ENCODE assay signal across 16 mouse cellular contexts in genomic region chr9:44518068-44518467, GRCm38 (mm10). TPM values are rescaled to one million over a fixed set of nuclear protein-coding genes. Genes with fewer than 3 reads are reported as not detected.
DNase-seq lines count a peak whose midpoint lies in the region; ATAC-seq lines count a peak whose summit lies in the region.
"Had no signal": no experiment of that assay in that cellular context is flagged by ENCODE, and none has a peak within 500 bp of the region (broad histone marks: within the 10 kb centered on the region; RNA-seq: fewer than 3 reads in every experiment).

No protein-coding gene starts in this region.

- H3K27me3 ChIP-seq in kidney, embryonic 15.5 days = no peaks in the 10 kb centered on the region
- H3K27me3 ChIP-seq: Patski had no signal

- H3K4me3 ChIP-seq in kidney, embryonic 15.5 days (replicated peaks) = no peak overlapping the region
- H3K4me3 ChIP-seq: erythroblast, embryonic 14.5 days; limb, embryonic 10.5 days had no signal

- ATAC-seq in frontal cortex, adult (ENCODE audit: low TSS enrichment) = peak; percentile 74
- no peak for ATAC-seq in kidney, embryonic 15.5 days (replicated peaks; ENCODE audit: low FRiP score)

- H3K4me2 ChIP-seq in kidney, embryonic 15.5 days = no peak overlapping the region

- H3K27ac ChIP-seq in kidney, embryonic 15.5 days = no peak overlapping the region
- H3K27ac ChIP-seq: limb, embryonic 10.5 days; liver, embryonic 14.5 days had no signal

- DNase-seq in frontal cortex, postnatal 25 days (ENCODE audit: low spot score in 2 of 2) = no peak
- peak; percentile 51 to 54 for DNase-seq in kidney, postnatal 25 days
- peak; percentile 61 for DNase-seq in right cerebral cortex, adult 18-20 months
- DNase-seq in right cerebral cortex, postnatal 25 days = no peak
- DNase-seq in right cerebral cortex, postnatal 14 days = peak; percentile 74
- no peak for DNase-seq in adrenal gland, postnatal 25 days
- DNase-seq: gastrocnemius, postnatal 36 days had no signal

- no peaks in the 10 kb centered on the region for H3K36me3 ChIP-seq in kidney, embryonic 15.5 days
- H3K36me3 ChIP-seq: limb, embryonic 10.5 days had no signal

- H3K9me3 ChIP-seq in kidney, embryonic 15.5 days (replicated peaks) = no peaks in the 10 kb centered on the region
- H3K9me3 ChIP-seq: limb, embryonic 10.5 days had no signal

- no peak overlapping the region for H3K9ac ChIP-seq in kidney, embryonic 15.5 days
- H3K9ac ChIP-seq: liver, embryonic 14.5 days had no signal

- H3K4me1 ChIP-seq in kidney, embryonic 15.5 days = 0 out of 2 replicates have a peak, but pooled peaks cover 9% of the 10 kb centered on the region

- 74% methylated on average over 7 of the region's 7 CpGs for WGBS in kidney, embryonic 15.5 days

RNA-seq across cellular contexts. Expression of gene Bcl9l, which starts 35.4 kb away (rescaled TPM):
- 11.3 and 11.7 TPM in 2 replicates for polyA plus RNA-seq in kidney, embryonic 15.5 days (2015; fragmentation: Nextera tagmentation; extraction: Ambion mirVana)
- 56.0 and 82.0 TPM in 2 replicates for total RNA-seq in adrenal gland, postnatal 25 days (2021)

RNA-seq across cellular contexts. Expression of gene Cxcr5, which starts 43.6 kb away (rescaled TPM):
- not detected in 2 replicates for polyA plus RNA-seq in kidney, embryonic 15.5 days (2015; fragmentation: Nextera tagmentation; extraction: Ambion mirVana)
- 0.18 TPM in 1 of 2 replicates, not detected in the other for total RNA-seq in adrenal gland, postnatal 25 days (2021)
- total RNA-seq: common myeloid progenitor, adult 5-6 weeks; gastrocnemius, postnatal 36 days; layer of hippocampus, adult 18-20 months had no signal
- polyA plus RNA-seq: erythroblast, embryonic 14.5 days; heart, postnatal 0 days; limb, embryonic 10.5 days; Patski had no signal

Comparison
In these comparisons a context has a peak if more than half of its experiments do, and no peak if none do; other contexts are left out.
1. DNase-seq: peak in kidney, postnatal 25 days (2 of 2), right cerebral cortex, adult 18-20 months (single experiment) and right cerebral cortex, postnatal 14 days (single experiment); none in frontal cortex, postnatal 25 days (0 of 2), right cerebral cortex, postnatal 25 days (single experiment) and adrenal gland, postnatal 25 days (single experiment).